Mouse (Mus musculus) testis, adult 2 months (tissue): ENCODE results near the gene B3gnt7.

ENCODE experiments used
- CTCF ChIP-seq: fragments of 200-500 bp; IDR thresholded peaks from 2 replicates; pipeline ENCODE4 v1.5.1; 2012; ENCODE audit warnings: low read depth, mild to moderate bottlenecking, inconsistent platforms, low read length, moderate library complexity; ENCODE audit not compliant: control insufficient read depth, insufficient read depth, insufficient replicate concordance
- POLR2A ChIP-seq: fragments of 200-500 bp; IDR thresholded peaks from 2 replicates; pipeline ENCODE4 v1.6.1; 2012; ENCODE audit warnings: low read depth, mild to moderate bottlenecking, inconsistent platforms, low read length, moderate library complexity; ENCODE audit not compliant: control insufficient read depth

- TF ChIP-seq CTCF (no peak), POLR2A (no peak)
These were observed 8.1 kb downstream of the B3gnt7 start for GRCm38 (mm10) chr1:86310536-86311310.
